17 mouse cellular contexts compared by ENCODE assay signal in genomic region chr15:84348769-84349168, GRCm38 (mm10). TPM values are rescaled to one million over a fixed set of nuclear protein-coding genes. Genes with fewer than 3 reads are reported as not detected.
DNase-seq lines count a peak whose midpoint lies in the region; ATAC-seq and TF ChIP-seq lines count a peak whose summit lies in the region.
"Had no signal": no experiment of that assay in that cellular context is flagged by ENCODE, and none has a peak within 500 bp of the region (broad histone marks: within the 10 kb centered on the region; RNA-seq: fewer than 3 reads in every experiment).

No protein-coding gene starts in this region.

- TF ChIP-seq CTCF in cerebellum, adult 2 months (IDR thresholded peaks at IDR 0.05; ENCODE audit: borderline replicate concordance, insufficient read depth, low read depth, low read length), result 0 out of 2 replicates have a peak, but pooled peaks have one; percentile 6
- TF ChIP-seq CTCF in liver, embryonic 14.5 days (IDR thresholded peaks at IDR 0.05; ENCODE audit: low read depth), result peak; percentile 63
- peak in 1 of 2 experiments; percentile 27; a peak in 2 of 4 replicates for TF ChIP-seq CTCF in CH12.LX (conservative IDR thresholded peaks at IDR 0.05 in 1 of 2, IDR thresholded peaks at IDR 0.05 in 1 of 2; ENCODE audit: low read depth in 2 of 2, low read length in 2 of 2)
- TF ChIP-seq CTCF in cortical plate, adult 2 months (IDR thresholded peaks at IDR 0.05; ENCODE audit: extremely low read depth, insufficient read depth, low read length), result 0 out of 2 replicates have a peak, but pooled peaks have one; percentile 3

- no peak for DNase-seq in cerebellum, adult 2 months
- DNase-seq in cerebellum, adult 18-20 months, result no peak
- DNase-seq in liver, embryonic 14.5 days (ENCODE audit: low read depth in 3 of 3, low spot score in 3 of 3), result no peak
- DNase-seq in liver, embryonic 11.5 days (ENCODE audit: low spot score), result no peak
- no peak for DNase-seq in CH12.LX (ENCODE audit: extremely low read depth)
- DNase-seq in kidney, adult 18-20 months, result no peak
- no peak for DNase-seq in kidney, postnatal 4 days
- DNase-seq: cerebellum, postnatal 14 days; kidney, adult 9 months; left cerebral cortex, postnatal 4 days; lung, postnatal 10 days; right cerebral cortex, postnatal 25 days had no signal

- ATAC-seq in liver, embryonic 14.5 days (ENCODE audit: insufficient read depth), result no peak
- ATAC-seq in liver, embryonic 11.5 days (replicated peaks; ENCODE audit: low FRiP score), result no peak
- ATAC-seq: midbrain, embryonic 15.5 days had no signal

- H3K27ac ChIP-seq in cerebellum, adult 2 months (ENCODE audit: insufficient read depth, low read length), result no peak overlapping the region
- no peak overlapping the region for H3K27ac ChIP-seq in liver, embryonic 14.5 days
- no peak overlapping the region for H3K27ac ChIP-seq in liver, embryonic 11.5 days (ENCODE audit: low read depth, low read length)
- H3K27ac ChIP-seq in CH12.LX (ENCODE audit: insufficient read depth, low read depth), result no peak overlapping the region
- H3K27ac ChIP-seq in cortical plate, adult 2 months (ENCODE audit: insufficient read depth, low read length), result no peak overlapping the region
- H3K27ac ChIP-seq: heart, embryonic 13.5 days; midbrain, embryonic 15.5 days; neural tube, embryonic 15.5 days had no signal

- no peaks in the 10 kb centered on the region for H3K4me1 ChIP-seq in cerebellum, adult 2 months (ENCODE audit: control insufficient read depth, insufficient read depth, low read length)
- H3K4me1 ChIP-seq in liver, embryonic 14.5 days (replicated peaks; ENCODE audit: control insufficient read depth in 2 of 2, insufficient read depth in 2 of 2, low read length in 1 of 2), result 0 out of 4 replicates have a peak, but pooled peaks cover 0 to 3% of the 10 kb centered on the region in 2 experiments
- H3K4me1 ChIP-seq in liver, embryonic 11.5 days (replicated peaks; ENCODE audit: control insufficient read depth, insufficient read depth, low read length), result peaks cover 3% of the 10 kb centered on the region; the same call in 1 of the 2 replicates
- H3K4me1 ChIP-seq in CH12.LX (ENCODE audit: control insufficient read depth in 1 of 2, insufficient read depth in 2 of 2), result no peaks in the 10 kb centered on the region
- no peaks in the 10 kb centered on the region; the same call in 1 of the 2 replicates for H3K4me1 ChIP-seq in cortical plate, adult 2 months (ENCODE audit: control insufficient read depth, insufficient read depth, low read length)

- in situ Hi-C loops in CH12.LX (cut with MboI; ENCODE audit: low pct_ligation_motif_present, low pct_unique_long_range_greater_than_20kb, low sequenced_read_pairs), result no loop called here

- H3K9ac ChIP-seq in liver, embryonic 14.5 days (replicated peaks), result no peak overlapping the region
- no peak overlapping the region for H3K9ac ChIP-seq in liver, embryonic 11.5 days (ENCODE audit: low read depth, low read length)
- H3K9ac ChIP-seq in CH12.LX (ENCODE audit: insufficient read depth, low read depth), result no peak overlapping the region
- H3K9ac ChIP-seq: heart, embryonic 13.5 days; midbrain, embryonic 15.5 days; neural tube, embryonic 15.5 days had no signal

- no peaks in the 10 kb centered on the region for H3K27me3 ChIP-seq in cerebellum, adult 2 months (ENCODE audit: control insufficient read depth, insufficient read depth, low read length)
- H3K27me3 ChIP-seq in liver, embryonic 14.5 days (ENCODE audit: control insufficient read depth, insufficient read depth, low read length), result no peaks in the 10 kb centered on the region
- H3K27me3 ChIP-seq in liver, embryonic 11.5 days (replicated peaks; ENCODE audit: control insufficient read depth, insufficient read depth, low read length), result no peaks in the 10 kb centered on the region
- H3K27me3 ChIP-seq in CH12.LX (replicated peaks), result no peaks in the 10 kb centered on the region
- H3K27me3 ChIP-seq: heart, embryonic 13.5 days; midbrain, embryonic 15.5 days; neural tube, embryonic 15.5 days had no signal

- H3K4me3 ChIP-seq in cerebellum, adult 2 months (replicated peaks; ENCODE audit: insufficient read depth, low read depth, low read length), result no peak overlapping the region
- no peak overlapping the region for H3K4me3 ChIP-seq in liver, embryonic 14.5 days (ENCODE audit: insufficient read depth in 1 of 2, low read depth in 2 of 2, low read length in 2 of 2)
- no peak overlapping the region for H3K4me3 ChIP-seq in liver, embryonic 11.5 days (ENCODE audit: low read depth, low read length)
- H3K4me3 ChIP-seq in CH12.LX (replicated peaks in 1 of 3; ENCODE audit: low read depth in 2 of 3, low read length in 2 of 3, poor library complexity in 1 of 3), result no peak overlapping the region
- no peak overlapping the region for H3K4me3 ChIP-seq in cortical plate, adult 2 months (ENCODE audit: insufficient read depth, low read length)
- H3K4me3 ChIP-seq: heart, embryonic 13.5 days; hindbrain, embryonic 10.5 days; midbrain, embryonic 15.5 days; neural tube, embryonic 15.5 days had no signal

- no peak for TF ChIP-seq POLR2A in cerebellum, adult 2 months (IDR thresholded peaks at IDR 0.05; ENCODE audit: borderline replicate concordance, insufficient read depth, low read length)
- TF ChIP-seq POLR2A in CH12.LX (IDR thresholded peaks at IDR 0.05; ENCODE audit: low read depth, low read length), result no peak
- TF ChIP-seq POLR2A in cortical plate, adult 2 months (IDR thresholded peaks at IDR 0.05; ENCODE audit: extremely low read depth, insufficient read depth, low read length), result no peak

- WGBS in cerebellum, adult 2 months, result 95% methylated on average over 4 of the region's 4 CpGs
- WGBS in liver, embryonic 14.5 days (ENCODE audit: insufficient replicate concordance), result 68% methylated on average over 4 of the region's 4 CpGs
- WGBS in liver, embryonic 11.5 days, result 93% methylated on average over 4 of the region's 4 CpGs

- no peak overlapping the region for H3K4me2 ChIP-seq in liver, embryonic 14.5 days (ENCODE audit: low read depth)
- no peak overlapping the region for H3K4me2 ChIP-seq in liver, embryonic 11.5 days
- no peak overlapping the region for H3K4me2 ChIP-seq in CH12.LX (ENCODE audit: insufficient read depth, low read depth, poor library complexity, severe bottlenecking)
- H3K4me2 ChIP-seq: heart, embryonic 13.5 days; midbrain, embryonic 15.5 days; neural tube, embryonic 15.5 days had no signal

- H3K36me3 ChIP-seq in liver, embryonic 14.5 days (replicated peaks; ENCODE audit: control insufficient read depth, insufficient read depth, low read depth), result no peaks in the 10 kb centered on the region
- no peaks in the 10 kb centered on the region for H3K36me3 ChIP-seq in liver, embryonic 11.5 days (ENCODE audit: control insufficient read depth, insufficient read depth, low read length)
- peaks cover 17 to 94% of the 10 kb centered on the region in 2 experiments for H3K36me3 ChIP-seq in CH12.LX (replicated peaks in 1 of 2; ENCODE audit: control insufficient read depth in 1 of 2, insufficient read depth in 1 of 2, low read length in 1 of 2)
- H3K36me3 ChIP-seq: heart, embryonic 13.5 days; hindbrain, embryonic 10.5 days; midbrain, embryonic 15.5 days; neural tube, embryonic 15.5 days had no signal

- dilution Hi-C loops in CH12.LX (cut with MboI; ENCODE audit: extremely low pct_ligation_motif_present, extremely low pct_unique_long_range_greater_than_20kb, low sequenced_read_pairs), result no loop called here

- no peaks in the 10 kb centered on the region for H3K79me2 ChIP-seq in CH12.LX (replicated peaks; ENCODE audit: control insufficient read depth, extremely low read depth, insufficient read depth, poor library complexity, severe bottlenecking)

- peaks cover 4% of the 10 kb centered on the region for H3K9me3 ChIP-seq in liver, embryonic 14.5 days (ENCODE audit: control insufficient read depth, low read length)
- no peaks in the 10 kb centered on the region for H3K9me3 ChIP-seq in liver, embryonic 11.5 days (ENCODE audit: control insufficient read depth, low read length)
- H3K9me3 ChIP-seq in CH12.LX (replicated peaks; ENCODE audit: low read length), result peaks cover 22% of the 10 kb centered on the region
- H3K9me3 ChIP-seq: midbrain, embryonic 15.5 days; neural tube, embryonic 15.5 days had no signal

- no peak; the same call in 1 of the 2 replicates for TF ChIP-seq RAD21 in CH12.LX (IDR thresholded peaks at IDR 0.05; ENCODE audit: low read depth, low read length)

- no peak for TF ChIP-seq EP300 in liver, embryonic 14.5 days (IDR thresholded peaks at IDR 0.05; ENCODE audit: low read depth)
- no peak for TF ChIP-seq EP300 in CH12.LX (IDR thresholded peaks at IDR 0.05; ENCODE audit: low read length)

TF ChIP-seq in CH12.LX, 34 proteins besides CTCF, POLR2A, EP300 and RAD21:
- TF ChIP-seq CHD2 (IDR thresholded peaks at IDR 0.05; ENCODE audit: low read length) (no peak), SMC3 (IDR thresholded peaks at IDR 0.05; ENCODE audit: low read depth, low read length) (peak; percentile 29), CHD1 (IDR thresholded peaks at IDR 0.05; ENCODE audit: low read depth, low read length) (no peak)

RNA-seq across cellular contexts. Expression of gene Parvg, which starts 24.9 kb away (rescaled TPM):
- polyA plus RNA-seq in cerebellum, adult 2 months (2012; rRNA removed), result 1.3 and 1.4 TPM in 2 replicates
- polyA plus RNA-seq in liver, embryonic 14.5 days (2012; rRNA removed), result 7.6 and 8.3 TPM in 2 replicates
- 6.6 and 7.6 TPM in 2 replicates for polyA plus RNA-seq in liver, embryonic 14.5 days (2014; fragmentation: Nextera tagmentation; extraction: Ambion mirVana)
- 5.9 and 6.0 TPM in 2 replicates for polyA plus RNA-seq in liver, embryonic 11.5 days (2014; fragmentation: Nextera tagmentation; extraction: Ambion mirVana)
- 71.0 and 93.7 TPM in 2 replicates for total RNA-seq in CH12.LX (2012; rRNA removed)
- total RNA-seq in CH12.LX (2014; rRNA removed), result 96.0 and 98.3 TPM in 2 replicates
- polyA plus RNA-seq in CH12.LX (2012; ENCODE audit: insufficient read length, low read depth), result 131 and 140 TPM in 2 replicates
- 5.6 and 7.1 TPM in 2 replicates for polyA plus RNA-seq in cortical plate, adult 2 months (2012; rRNA removed)

Comparison
In these comparisons a context has a peak if more than half of its experiments do, and no peak if none do; other contexts are left out.
1. RNA of gene Parvg, which starts 24.9 kb away (polyA plus RNA-seq): 131 to 140 TPM in CH12.LX; 6.6 to 8.3 TPM in liver, embryonic 14.5 days, 5.9 to 6.0 TPM in liver, embryonic 11.5 days, 5.6 to 7.1 TPM in cortical plate, adult 2 months and 1.3 to 1.4 TPM in cerebellum, adult 2 months; every median in the first group is over 10 times any median in the second.